Mouse (Mus musculus): ENCODE data around the gene Methig1. TPM values are rescaled to one million over a fixed set of nuclear protein-coding genes. Genes with fewer than 3 reads are reported as not detected.
"Not testable (repeated sequence)": the region's sequence is repeated elsewhere in the genome, so short reads cannot be mapped to it uniquely, and the experiment has no call there.

Gene Methig1
- total RNA-seq, 1 experiment from 2014 or later, result 0.64 TPM

GRCm38 (mm10) chr15:100337847-100338246, 15.1 kb upstream of the Methig1 start:
- peak; percentile 65 for DNase-seq

GRCm38 (mm10) chr15:100341314-100341980, 11.5 kb upstream of the Methig1 start:
- not testable (repeated sequence) for DNase-seq

- DNase-seq, result no peak
These were observed 7.5 kb upstream of the Methig1 start for GRCm38 (mm10) chr15:100345484-100345883.

GRCm38 (mm10) chr15:100346761-100347160, 6.2 kb upstream of the Methig1 start:
- no peak for DNase-seq

- DNase-seq, result no peak
These were observed 3.5 kb upstream of the Methig1 start for GRCm38 (mm10) chr15:100349496-100349895.

GRCm38 (mm10) chr15:100351501-100352060, 1.4 kb upstream of the Methig1 start:
- no peak for DNase-seq

GRCm38 (mm10) chr15:100353399-100353798, 450 bp downstream of the Methig1 start:
- DNase-seq, result not testable (repeated sequence)

- DNase-seq, result no peak
These were observed 2.9 kb downstream of the Methig1 start for GRCm38 (mm10) chr15:100355876-100356275.

GRCm38 (mm10) chr15:100364242-100364641, 11.3 kb downstream of the Methig1 start, which contains the start of gene Higd1c:
Gene Higd1c (plus strand): TSS chr15:100364542.
- no peak for DNase-seq

GRCm38 (mm10) chr15:100365967-100366366, 13.0 kb downstream of the Methig1 start:
- not testable (repeated sequence) for DNase-seq

- no peak for DNase-seq
These were observed 14.2 kb downstream of the Methig1 start for GRCm38 (mm10) chr15:100367119-100367518.

- DNase-seq, result peak; percentile 37
These were observed 22.1 kb downstream of the Methig1 start for GRCm38 (mm10) chr15:100375066-100375465.

GRCm38 (mm10) chr15:100377847-100378505, 25.0 kb downstream of the Methig1 start:
- DNase-seq, result not testable (repeated sequence)

GRCm38 (mm10) chr15:100379658-100380057, 26.7 kb downstream of the Methig1 start:
- DNase-seq, result no peak

- DNase-seq, result no peak
These were observed 27.2 kb downstream of the Methig1 start for GRCm38 (mm10) chr15:100380104-100380503.

GRCm38 (mm10) chr15:100385705-100386104, 32.8 kb downstream of the Methig1 start:
- no peak for DNase-seq

- no peak for DNase-seq
These were observed 34.7 kb downstream of the Methig1 start for GRCm38 (mm10) chr15:100387544-100388223.

GRCm38 (mm10) chr15:100388224-100388835, 35.4 kb downstream of the Methig1 start:
- DNase-seq, result no peak

GRCm38 (mm10) chr15:100388886-100389285, 35.9 kb downstream of the Methig1 start:
- peak; percentile 34 for DNase-seq

- DNase-seq, result no peak
These were observed 38.1 kb downstream of the Methig1 start for GRCm38 (mm10) chr15:100391066-100391465.

GRCm38 (mm10) chr15:100391599-100391998, 38.6 kb downstream of the Methig1 start:
- DNase-seq, result no peak

GRCm38 (mm10) chr15:100393016-100393415, 40.1 kb downstream of the Methig1 start:
- no peak for DNase-seq
